Mouse (Mus musculus) brain, embryonic 18.5 days (tissue): ENCODE results near the gene 1700011L22Rik.

Experiments used
- DNase-seq: peaks from one replicate; pipeline ENCODE4 v3.0.0-alpha.2; 2012; ENCODE audit warnings: low read depth, low spot score

1700011L22Rik gene

DNA sequence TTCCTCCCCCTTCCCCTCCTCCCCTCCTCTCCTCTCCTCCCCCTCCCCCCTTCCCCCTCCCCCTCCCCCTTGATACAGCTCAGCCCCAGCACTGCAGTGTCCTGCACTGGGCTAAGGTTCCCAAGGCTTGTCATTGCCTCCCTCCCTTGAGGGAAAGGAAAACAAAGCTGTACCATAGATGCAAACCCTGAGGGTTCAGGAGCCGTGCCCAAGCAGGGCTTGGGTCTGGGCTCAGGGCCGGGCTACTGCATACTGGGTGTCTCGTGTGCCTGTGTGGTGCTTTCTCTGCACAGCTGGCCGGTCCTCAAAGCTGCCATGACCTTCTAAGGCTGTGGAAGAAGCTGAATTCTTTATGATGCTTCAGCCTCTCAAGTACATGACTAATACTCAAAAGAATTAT is 74.8 kb downstream of the 1700011L22Rik start:
- DNase-seq, result no peak

DNA sequence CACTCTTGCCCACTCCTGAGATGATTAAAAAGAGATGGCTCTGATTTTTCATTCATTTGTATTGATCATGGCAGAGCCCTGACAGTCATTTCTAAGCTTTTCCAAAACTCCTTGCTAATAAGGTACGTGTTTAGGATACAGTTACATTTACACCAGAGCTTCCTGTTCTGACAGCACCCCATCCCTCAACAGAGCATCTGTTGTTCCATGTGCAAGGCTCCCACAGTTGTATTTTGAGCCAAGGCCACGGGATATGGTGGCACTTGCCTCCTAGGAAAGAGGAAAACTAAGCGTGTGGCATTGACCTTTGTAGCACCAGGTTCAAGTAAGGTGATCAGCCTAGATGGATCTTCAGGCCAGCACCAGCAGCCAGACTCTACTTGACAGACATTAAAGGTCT is 83.1 kb downstream of the 1700011L22Rik start:
- DNase-seq, result no peak

- no peak for DNase-seq
Observed at GRCm38 (mm10) chr8:79164336-79164735, 84.0 kb downstream of the 1700011L22Rik start.

DNA sequence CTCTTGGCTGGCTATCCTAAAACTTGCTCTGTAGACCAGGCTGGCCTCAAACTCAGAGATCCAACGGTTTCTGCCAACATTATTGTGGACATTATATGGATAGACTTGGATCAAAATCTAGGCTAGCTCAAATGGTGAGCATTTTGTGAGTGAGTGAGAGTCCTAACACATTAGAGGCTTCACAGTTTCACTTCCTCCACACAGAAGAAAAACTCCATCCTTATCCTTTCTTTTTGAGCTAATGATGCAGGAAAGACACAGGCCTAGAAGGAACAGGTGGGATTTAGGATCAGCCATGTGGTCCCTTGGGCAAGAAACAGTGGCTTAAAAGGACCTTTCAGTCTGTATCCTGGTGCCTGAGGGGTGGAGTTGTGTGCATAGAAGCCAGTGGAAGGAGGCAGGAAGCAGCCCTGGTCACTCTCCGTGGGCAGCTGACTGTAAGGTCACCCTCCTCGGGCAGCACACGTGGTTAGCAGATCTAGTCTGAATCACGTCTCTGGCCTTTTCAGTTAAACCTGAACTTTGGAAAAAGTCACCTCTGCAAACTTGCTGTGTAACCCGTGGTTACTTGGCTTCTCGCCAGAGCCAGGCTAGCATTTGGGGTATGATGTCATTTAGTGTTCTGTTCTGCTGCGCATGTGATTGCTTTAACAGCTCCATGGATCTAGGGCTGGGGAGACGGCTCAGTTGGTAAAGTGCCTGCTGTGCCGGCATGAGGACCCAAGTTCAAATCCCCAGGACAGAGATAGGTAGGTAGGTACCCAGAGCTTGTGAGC is 85.6 kb downstream of the 1700011L22Rik start:
- no peak for DNase-seq

DNA sequence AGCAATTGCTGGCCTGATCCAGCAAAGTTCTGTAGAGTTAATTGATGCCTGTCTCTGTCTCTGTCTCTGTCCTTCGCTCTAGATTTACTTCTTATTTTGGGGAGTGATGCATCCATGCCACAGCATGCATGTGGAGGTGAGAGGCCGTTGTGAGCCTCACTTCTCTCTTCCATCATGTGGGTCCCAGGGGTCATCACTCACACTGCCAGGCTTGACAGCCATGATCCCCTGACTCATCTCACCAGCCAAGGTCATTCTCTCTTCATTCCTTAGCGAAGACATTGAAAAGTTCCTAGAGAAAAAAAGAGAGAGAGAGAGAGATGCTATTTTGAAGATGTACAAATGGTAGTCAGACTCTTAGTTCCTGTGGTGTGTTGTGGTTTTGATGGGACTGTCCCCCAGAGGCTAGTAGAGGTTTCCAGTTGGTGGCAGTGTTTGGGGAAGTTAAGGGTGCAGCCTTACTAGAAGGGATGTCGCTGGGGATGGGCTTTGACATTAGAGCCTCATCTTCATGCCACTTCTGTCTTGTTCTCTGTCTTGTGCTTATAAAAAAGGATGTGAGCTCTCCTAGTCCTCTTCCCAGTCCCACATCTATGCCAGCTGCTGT is 87.1 kb downstream of the 1700011L22Rik start:
- no peak for DNase-seq
